Comparison of ENCODE assay signal across 14 mouse cellular contexts in the genomic region with DNA sequence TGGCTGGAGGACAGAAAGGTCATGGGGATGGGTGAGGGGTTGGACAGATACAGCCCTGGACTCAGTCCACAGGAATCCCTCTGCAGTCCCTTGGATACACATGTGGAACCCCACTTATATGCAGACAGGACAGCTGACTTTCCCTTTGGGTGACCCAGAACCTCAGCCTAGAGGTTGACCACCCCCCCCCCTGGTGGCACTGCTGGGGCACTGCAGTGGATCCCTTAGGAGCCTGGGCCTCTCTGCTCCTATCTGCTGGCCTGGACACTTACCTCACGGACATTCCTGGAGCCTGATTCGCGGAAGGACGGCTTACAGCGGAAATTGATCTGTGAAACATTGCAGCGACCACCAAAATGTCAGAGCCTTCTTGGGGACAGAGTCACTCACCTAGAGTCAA. TPM values are rescaled to one million over a fixed set of nuclear protein-coding genes. Genes with fewer than 3 reads are reported as not detected.
A peak's percentile ranks its signal among the peaks of the same experiment; 100 is the strongest.
DNase-seq lines count a peak whose midpoint lies in the region; ATAC-seq and TF ChIP-seq lines count a peak whose summit lies in the region.
"Had no signal": no experiment of that assay in that cellular context is flagged by ENCODE, and none has a peak within 500 bp of the region (broad histone marks: within the 10 kb centered on the region; RNA-seq: fewer than 3 reads in every experiment).

No protein-coding gene starts in this region.

- ATAC-seq in kidney, postnatal 0 days (replicated peaks; ENCODE audit: low FRiP score, low read depth): no peak
- no peak for ATAC-seq in kidney, embryonic 15.5 days (replicated peaks; ENCODE audit: low FRiP score)
- ATAC-seq: forebrain, embryonic 13.5 days had no signal

- no peak overlapping the region for H3K4me2 ChIP-seq in kidney, postnatal 0 days (ENCODE audit: low read length)
- no peak overlapping the region for H3K4me2 ChIP-seq in kidney, embryonic 15.5 days
- H3K4me2 ChIP-seq: forebrain, embryonic 13.5 days; liver, embryonic 13.5 days; midbrain, embryonic 12.5 days had no signal

- H3K27me3 ChIP-seq in kidney, postnatal 0 days (ENCODE audit: insufficient read depth, low read length): no peaks in the 10 kb centered on the region
- no peaks in the 10 kb centered on the region for H3K27me3 ChIP-seq in kidney, embryonic 15.5 days
- H3K27me3 ChIP-seq: forebrain, embryonic 13.5 days; liver, embryonic 13.5 days; midbrain, embryonic 12.5 days had no signal

- peak; percentile 28 to 55 for DNase-seq in cerebellum, postnatal 25 days
- no peak for DNase-seq in cerebellum, adult 9-11 months
- no peak for DNase-seq in kidney, postnatal 0 days (ENCODE audit: low spot score)
- DNase-seq in A20 (ENCODE audit: low read depth, low spot score): peak; percentile 31
- DNase-seq in urinary bladder, postnatal 4 days (ENCODE audit: low spot score in 2 of 2): no peak
- no peak for DNase-seq in layer of hippocampus, postnatal 10 days (ENCODE audit: low spot score in 2 of 2)
- DNase-seq: B cell, adult 2 months; liver, embryonic 13.5 days had no signal

- peaks cover 6% of the 10 kb centered on the region for H3K4me1 ChIP-seq in kidney, postnatal 0 days (replicated peaks; ENCODE audit: insufficient read depth, low read length)
- H3K4me1 ChIP-seq in kidney, embryonic 15.5 days: peaks cover 26% of the 10 kb centered on the region
- H3K4me1 ChIP-seq in cortical plate, adult 2 months (ENCODE audit: control insufficient read depth, insufficient read depth, low read length): peaks cover 12% of the 10 kb centered on the region

- H3K9ac ChIP-seq in kidney, postnatal 0 days (ENCODE audit: low read depth, low read length): no peak overlapping the region
- H3K9ac ChIP-seq in kidney, embryonic 15.5 days: no peak overlapping the region
- H3K9ac ChIP-seq: forebrain, embryonic 13.5 days; liver, embryonic 13.5 days; midbrain, embryonic 12.5 days had no signal

- WGBS in kidney, postnatal 0 days: 77% methylated on average over 6 of the region's 6 CpGs
- WGBS in kidney, embryonic 15.5 days: 68% methylated on average over 6 of the region's 6 CpGs

- no peak for TF ChIP-seq POLR2A in cortical plate, adult 2 months (IDR thresholded peaks at IDR 0.05; ENCODE audit: extremely low read depth, insufficient read depth, low read length)

- peak; percentile 58 for TF ChIP-seq CTCF in kidney, postnatal 0 days (IDR thresholded peaks at IDR 0.05; ENCODE audit: low read depth)
- peak; percentile 6; the same call in 1 of the 2 replicates for TF ChIP-seq CTCF in cortical plate, adult 2 months (IDR thresholded peaks at IDR 0.05; ENCODE audit: extremely low read depth, insufficient read depth, low read length)

- no peak overlapping the region for H3K4me3 ChIP-seq in kidney, postnatal 0 days (replicated peaks; ENCODE audit: low read depth, low read length)
- no peak overlapping the region for H3K4me3 ChIP-seq in kidney, embryonic 15.5 days (replicated peaks)
- H3K4me3 ChIP-seq in cortical plate, adult 2 months (ENCODE audit: insufficient read depth, low read length): no peak overlapping the region
- H3K4me3 ChIP-seq: forebrain, embryonic 13.5 days; liver, embryonic 13.5 days; midbrain, embryonic 12.5 days had no signal

- H3K36me3 ChIP-seq in kidney, postnatal 0 days (ENCODE audit: insufficient read depth, low read length): peaks cover 27% of the 10 kb centered on the region
- peaks cover 46% of the 10 kb centered on the region for H3K36me3 ChIP-seq in kidney, embryonic 15.5 days

- H3K9me3 ChIP-seq in kidney, postnatal 0 days (replicated peaks; ENCODE audit: low read length): no peaks in the 10 kb centered on the region
- H3K9me3 ChIP-seq in kidney, embryonic 15.5 days (replicated peaks): no peaks in the 10 kb centered on the region
- H3K9me3 ChIP-seq: forebrain, embryonic 13.5 days; liver, embryonic 13.5 days; midbrain, embryonic 12.5 days had no signal

- H3K27ac ChIP-seq in kidney, postnatal 0 days: no peak overlapping the region
- no peak overlapping the region for H3K27ac ChIP-seq in kidney, embryonic 15.5 days
- H3K27ac ChIP-seq in cortical plate, adult 2 months (ENCODE audit: insufficient read depth, low read length): no peak overlapping the region
- H3K27ac ChIP-seq: forebrain, embryonic 13.5 days; liver, embryonic 13.5 days; midbrain, embryonic 12.5 days had no signal

RNA-seq across cellular contexts. Expression of a gene that starts 3.1 kb away (rescaled TPM):
- polyA plus RNA-seq in kidney, postnatal 0 days (2015; fragmentation: Nextera tagmentation; extraction: Ambion mirVana): 0.12 TPM in 1 of 2 replicates, not detected in the other
- polyA plus RNA-seq in kidney, embryonic 15.5 days (2015; fragmentation: Nextera tagmentation; extraction: Ambion mirVana): 0.49 and 0.53 TPM in 2 replicates
- polyA plus RNA-seq in cortical plate, adult 2 months (2012; rRNA removed): not detected in 2 replicates
- not detected for total RNA-seq in layer of hippocampus, postnatal 10 days (2021)
- total RNA-seq: heart, adult 8-10 months; layer of hippocampus, postnatal 14 days had no signal

RNA-seq across cellular contexts. Expression of a gene that starts 10.3 kb away (rescaled TPM):
- polyA plus RNA-seq in kidney, postnatal 0 days (2015; fragmentation: Nextera tagmentation; extraction: Ambion mirVana): 639 and 693 TPM in 2 replicates
- polyA plus RNA-seq in kidney, embryonic 15.5 days (2015; fragmentation: Nextera tagmentation; extraction: Ambion mirVana): 1,215 and 1,266 TPM in 2 replicates
- polyA plus RNA-seq in cortical plate, adult 2 months (2012; rRNA removed): 38.2 and 38.5 TPM in 2 replicates
- 10 to 100 TPM; 44.3 to 49.4 TPM for total RNA-seq in layer of hippocampus, postnatal 10 days (2021)

RNA-seq across cellular contexts. Expression of a gene that starts 15.3 kb away (rescaled TPM):
- 0.22 TPM in 1 of 2 replicates, not detected in the other for polyA plus RNA-seq in kidney, postnatal 0 days (2015; fragmentation: Nextera tagmentation; extraction: Ambion mirVana)
- 0.42 TPM in 1 of 2 replicates, not detected in the other for polyA plus RNA-seq in kidney, embryonic 15.5 days (2015; fragmentation: Nextera tagmentation; extraction: Ambion mirVana)
- polyA plus RNA-seq in cortical plate, adult 2 months (2012; rRNA removed): 32.9 and 45.0 TPM in 2 replicates
- 10 to 100 TPM; 20.0 to 21.3 TPM for total RNA-seq in layer of hippocampus, postnatal 10 days (2021)
- total RNA-seq: heart, adult 8-10 months had no signal

RNA-seq across cellular contexts. Expression of a gene that starts 33.3 kb away (rescaled TPM):
- 32.1 and 32.4 TPM in 2 replicates for polyA plus RNA-seq in kidney, postnatal 0 days (2015; fragmentation: Nextera tagmentation; extraction: Ambion mirVana)
- polyA plus RNA-seq in kidney, embryonic 15.5 days (2015; fragmentation: Nextera tagmentation; extraction: Ambion mirVana): 37.7 and 46.7 TPM in 2 replicates
- polyA plus RNA-seq in cortical plate, adult 2 months (2012; rRNA removed): 550 and 668 TPM in 2 replicates
- 100 to 1,000 TPM; 313 to 336 TPM for total RNA-seq in layer of hippocampus, postnatal 10 days (2021)

Comparison
In these comparisons a context has a peak if more than half of its experiments do, and no peak if none do; other contexts are left out.
1. DNase-seq: peak in cerebellum, postnatal 25 days (2 of 2) and A20 (single experiment); none in cerebellum, adult 9-11 months (single experiment), kidney, postnatal 0 days (single experiment), urinary bladder, postnatal 4 days (0 of 2) and layer of hippocampus, postnatal 10 days (0 of 2).
2. RNA of a gene that starts 10.3 kb away (polyA plus RNA-seq): 1,215 to 1,266 TPM in kidney, embryonic 15.5 days and 639 to 693 TPM in kidney, postnatal 0 days; 38.2 to 38.5 TPM in cortical plate, adult 2 months; every median in the first group is over 10 times any median in the second.
3. RNA of a gene that starts 15.3 kb away (polyA plus RNA-seq): 32.9 to 45.0 TPM in cortical plate, adult 2 months; 0.42 TPM in kidney, embryonic 15.5 days and 0.22 TPM in kidney, postnatal 0 days; every median in the first group is over 10 times any median in the second.